Mouse (Mus musculus): ENCODE measurements around the gene B4galt5.

B4galt5 gene

DNA sequence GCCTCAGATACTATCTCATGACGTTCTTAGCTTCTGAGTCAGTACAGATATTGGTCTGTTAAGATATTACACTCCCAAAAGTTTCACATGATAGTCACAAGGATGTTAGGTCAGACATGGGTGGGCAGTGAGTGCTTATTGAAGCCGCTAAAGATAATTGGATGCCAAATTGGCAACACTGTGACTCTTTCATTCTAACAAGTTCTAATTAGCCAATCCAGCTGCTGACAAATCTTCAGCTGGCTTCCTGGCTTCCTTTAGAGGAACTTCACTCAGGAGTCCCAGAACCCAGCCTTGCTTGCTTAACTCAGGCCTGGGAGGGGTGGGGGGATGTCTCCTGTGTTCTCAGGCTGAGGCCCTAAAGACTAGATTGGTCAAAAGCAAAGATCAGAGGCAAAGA lies 9.5 kb upstream of the B4galt5 start:
- no peak for DNase-seq (ENCODE audit: low spot score)

DNA sequence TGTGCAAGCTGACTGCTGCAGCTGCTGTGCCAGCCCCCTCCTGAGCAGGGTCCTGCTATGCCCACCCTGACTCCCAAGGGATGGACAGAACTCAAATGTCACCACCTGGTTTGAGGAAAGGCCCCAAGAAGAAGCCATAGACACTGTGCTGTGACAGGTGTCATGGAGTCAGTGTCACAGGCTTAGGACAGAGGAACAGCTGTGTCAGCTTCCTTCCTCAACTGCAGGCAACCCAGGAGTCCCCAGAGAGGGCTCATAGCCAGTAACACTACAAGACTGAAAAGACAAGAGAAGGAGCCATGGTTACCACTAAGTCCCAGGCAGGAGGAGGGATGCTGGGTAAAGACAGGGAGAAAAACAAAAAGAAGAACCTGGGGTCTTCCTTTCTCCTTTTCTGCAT lies 7.9 kb upstream of the B4galt5 start:
- DNase-seq (ENCODE audit: low spot score) = no peak

DNA sequence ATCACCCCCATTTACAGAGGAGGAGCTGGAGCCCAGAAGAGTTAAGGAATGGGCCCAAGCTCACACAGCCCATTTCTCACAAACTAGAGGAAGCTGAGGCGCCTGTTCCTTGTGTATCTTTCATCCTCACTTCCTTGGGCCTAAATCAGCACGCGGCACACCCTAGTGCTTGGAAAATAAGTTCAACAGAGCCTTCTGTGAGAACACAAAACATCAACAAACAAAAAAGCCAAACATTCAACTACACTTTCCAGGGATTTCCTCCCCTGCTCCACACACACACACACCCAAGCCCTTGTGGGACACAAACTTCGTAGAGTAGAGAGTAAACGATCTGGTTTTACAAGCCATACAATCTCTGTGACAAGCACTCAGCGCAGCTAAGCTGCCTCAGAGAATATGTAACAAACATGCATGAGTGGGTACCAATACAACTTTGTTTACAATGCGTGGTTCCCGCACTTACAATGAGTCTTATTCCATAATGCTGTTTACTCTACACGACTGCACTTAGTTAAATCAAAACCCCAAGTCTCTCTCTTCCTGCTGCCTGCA lies 5.7 kb upstream of the B4galt5 start:
- DNase-seq (ENCODE audit: low spot score) = no peak

DNA sequence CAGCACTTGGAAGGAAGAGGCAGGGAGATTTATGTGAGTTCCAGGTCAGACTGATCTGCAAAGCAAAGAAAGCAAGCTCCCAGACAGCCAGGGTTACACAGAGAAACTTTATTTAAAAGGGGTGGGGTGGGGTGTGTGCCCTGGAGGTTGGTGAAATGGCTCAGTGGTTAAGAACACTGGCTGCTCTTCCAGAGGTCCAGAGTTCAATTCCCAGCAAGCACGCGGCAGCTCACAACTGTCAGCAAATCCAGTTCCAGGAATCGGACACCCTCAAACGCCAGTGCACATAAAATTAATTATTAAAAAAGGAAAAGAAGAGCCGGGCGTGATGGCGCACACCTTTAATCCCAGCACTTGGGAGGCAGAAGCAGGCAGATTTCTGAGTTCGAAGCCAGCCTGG lies 5.1 kb upstream of the B4galt5 start:
- no peak for DNase-seq (ENCODE audit: low spot score)

DNA sequence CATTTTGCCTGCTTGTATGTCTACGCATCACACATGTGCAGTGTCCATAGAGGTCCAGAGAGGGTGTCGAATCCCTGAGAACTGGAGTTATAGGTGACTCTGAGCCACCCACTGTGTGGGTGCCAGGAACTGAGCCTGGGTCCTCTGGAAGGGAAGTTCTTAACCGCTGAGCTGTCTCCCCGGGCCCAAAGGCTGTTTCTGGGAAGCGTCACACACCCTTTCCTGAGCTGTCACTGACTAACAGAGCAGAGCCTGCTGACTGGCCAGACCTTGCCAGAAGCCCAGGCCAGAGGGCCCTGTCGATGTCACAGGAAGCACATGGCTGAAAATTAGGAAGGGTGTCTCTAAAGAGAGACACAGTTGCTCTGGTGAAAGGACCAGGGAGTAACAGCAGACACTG lies 3.5 kb upstream of the B4galt5 start:
- no peak for DNase-seq (ENCODE audit: low spot score)

DNA sequence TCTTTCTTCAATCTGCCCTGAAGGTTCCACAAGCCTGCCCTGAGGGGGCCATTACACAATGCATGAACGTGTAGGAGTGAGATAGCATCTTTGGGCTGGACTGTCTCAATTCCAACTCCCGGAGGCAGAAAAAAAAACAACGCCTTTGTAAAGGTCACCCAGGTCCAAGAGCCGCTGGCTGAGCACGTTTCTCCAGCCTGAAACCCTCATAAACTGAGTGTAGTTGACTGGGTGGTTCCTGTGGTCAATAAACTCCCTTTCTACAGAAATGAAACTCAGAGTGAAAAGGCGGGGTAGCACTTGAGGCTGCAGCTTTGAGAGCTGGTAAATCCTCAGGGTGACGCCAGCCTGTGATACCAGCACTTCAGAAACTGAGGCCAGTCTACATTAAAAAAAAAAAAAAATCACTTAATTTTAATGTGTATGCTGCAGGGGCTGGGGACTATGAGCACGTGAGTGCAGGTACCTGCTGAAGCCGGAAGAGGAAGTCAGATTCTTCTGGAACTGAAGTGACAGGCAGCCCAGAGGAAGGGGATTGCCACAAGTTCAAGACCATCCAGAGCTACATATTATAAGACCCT lies 2.5 kb upstream of the B4galt5 start:
- no peak for DNase-seq (ENCODE audit: low spot score)

DNA sequence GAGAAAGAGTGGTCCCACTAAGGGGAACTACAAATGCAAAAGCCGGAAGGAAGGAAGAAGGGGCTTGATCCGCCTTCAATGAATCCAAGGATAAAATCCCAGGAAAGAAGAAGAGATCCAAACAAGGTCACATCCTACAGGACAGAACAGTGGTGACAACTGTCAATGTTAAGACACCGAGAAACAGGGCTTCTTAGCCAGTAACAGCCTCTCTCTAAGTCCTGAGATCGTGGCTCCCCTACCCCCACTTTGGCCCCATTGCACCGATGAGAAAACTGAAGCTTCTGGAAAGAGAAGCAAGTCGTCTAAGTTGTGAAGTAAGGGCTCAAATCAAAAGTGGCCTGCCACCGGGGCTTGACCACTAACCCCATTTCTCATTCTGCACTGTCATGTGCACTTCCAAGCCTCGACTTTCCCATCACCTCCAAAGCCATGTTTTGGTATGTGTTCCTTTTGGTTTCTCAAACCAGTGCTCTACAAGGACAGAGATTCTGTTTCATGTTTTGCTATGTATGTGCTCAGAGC lies 1.2 kb upstream of the B4galt5 start:
- no peak for DNase-seq (ENCODE audit: low spot score)

DNA sequence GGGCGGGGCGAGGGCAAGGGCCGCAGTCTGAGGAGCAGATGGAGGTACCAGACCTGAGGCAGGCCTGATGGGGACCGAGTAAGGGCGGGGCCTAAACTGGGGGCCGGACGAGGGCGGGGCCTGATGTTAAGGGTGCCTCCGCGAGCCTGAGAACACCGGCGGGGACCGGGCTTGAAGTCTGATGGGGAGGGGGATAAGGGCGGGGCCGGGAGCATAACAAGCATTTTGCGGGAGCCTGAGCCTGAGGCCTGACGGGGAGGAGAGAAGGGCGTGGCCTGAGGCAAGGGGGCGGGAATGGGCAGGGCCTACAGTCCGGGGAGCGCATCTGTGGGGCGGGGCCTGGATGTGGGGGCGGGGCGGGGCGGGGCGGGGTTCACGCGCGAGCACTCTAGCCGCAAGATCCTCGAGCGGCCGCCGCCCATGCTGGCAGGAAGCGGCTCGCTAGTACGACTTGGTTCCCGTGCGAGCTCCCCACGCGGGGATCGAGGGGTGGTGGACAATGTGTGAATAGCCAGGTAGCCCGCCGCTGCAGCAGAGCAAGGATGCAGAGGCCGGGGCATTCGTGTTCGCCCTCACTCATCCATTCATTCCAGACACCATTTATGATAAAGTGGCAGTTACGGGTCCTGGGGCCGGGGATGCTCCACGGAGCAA lies 427 bp upstream of the B4galt5 start:
- DNase-seq (ENCODE audit: low spot score) = peak; percentile 80

DNA sequence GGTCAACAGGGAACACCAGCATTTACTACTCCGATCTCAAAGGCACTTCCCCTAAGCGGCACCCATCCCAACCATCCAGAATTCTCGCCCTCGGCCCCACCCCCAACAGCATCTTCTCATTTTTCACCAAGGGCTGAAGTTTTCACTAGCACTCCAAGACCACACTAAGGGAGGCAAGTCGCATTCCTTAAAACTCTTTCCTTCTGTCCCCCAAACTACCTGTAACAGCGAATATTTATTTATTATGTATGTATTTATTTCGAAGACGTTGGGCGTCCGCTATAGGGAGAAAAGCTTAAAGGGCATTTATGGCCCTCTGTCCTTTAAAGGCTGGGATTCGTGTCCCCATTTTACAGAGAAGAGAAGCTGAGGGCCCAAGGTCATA lies 1.0 kb downstream of the B4galt5 start:
- no peak for DNase-seq (ENCODE audit: low spot score)

DNA sequence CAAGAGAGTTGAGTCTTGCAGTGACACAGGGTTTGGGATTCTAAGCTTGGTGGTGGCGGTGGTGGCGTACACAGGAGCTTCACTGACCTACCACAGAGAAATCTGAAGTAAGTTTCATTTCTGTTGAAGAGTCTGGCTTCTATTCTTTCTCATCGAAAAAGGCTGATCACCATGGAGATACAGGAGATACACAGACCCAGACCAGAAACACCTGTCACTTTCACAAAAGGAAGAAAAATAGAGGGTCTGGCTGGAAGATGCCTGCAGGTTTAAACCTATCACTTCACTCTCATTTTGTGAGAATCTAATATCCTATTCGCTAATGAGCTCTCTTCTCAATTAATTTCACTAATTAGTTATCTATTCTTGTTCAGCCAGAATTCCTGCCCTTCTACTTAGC lies 1.6 kb downstream of the B4galt5 start:
- DNase-seq (ENCODE audit: low spot score) = no peak

DNA sequence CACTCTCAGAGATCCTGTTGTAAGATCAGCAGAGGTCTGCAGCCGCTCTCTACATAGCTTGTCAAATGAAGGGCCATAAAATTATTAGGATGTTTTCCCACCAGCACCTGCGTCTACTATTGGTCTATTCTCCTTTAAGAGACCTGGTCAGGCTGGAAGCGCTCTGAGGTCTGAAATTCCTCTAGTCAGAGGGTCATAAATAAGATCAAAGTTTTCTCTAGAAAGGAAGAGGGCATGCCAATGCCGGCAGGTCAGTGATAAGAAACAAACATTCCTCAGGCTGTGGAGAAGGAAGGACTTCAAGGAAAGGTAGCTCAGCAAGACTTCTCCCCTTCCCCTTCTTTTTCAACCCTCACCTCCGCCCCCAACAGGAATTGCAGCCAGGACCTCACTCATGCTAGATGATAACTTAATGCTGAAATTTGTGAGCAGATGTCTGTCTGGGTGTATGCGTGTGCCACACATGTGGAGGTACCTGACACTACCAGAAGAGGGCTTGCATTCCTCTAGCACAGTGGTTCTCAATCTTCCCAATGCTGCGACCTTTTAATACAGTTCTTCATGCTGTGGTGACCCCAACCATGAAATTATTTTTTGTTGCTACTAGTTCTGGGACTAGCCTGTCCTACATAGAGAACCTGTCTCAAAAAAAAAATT lies 3.3 kb downstream of the B4galt5 start:
- DNase-seq (ENCODE audit: low spot score) = no peak

DNA sequence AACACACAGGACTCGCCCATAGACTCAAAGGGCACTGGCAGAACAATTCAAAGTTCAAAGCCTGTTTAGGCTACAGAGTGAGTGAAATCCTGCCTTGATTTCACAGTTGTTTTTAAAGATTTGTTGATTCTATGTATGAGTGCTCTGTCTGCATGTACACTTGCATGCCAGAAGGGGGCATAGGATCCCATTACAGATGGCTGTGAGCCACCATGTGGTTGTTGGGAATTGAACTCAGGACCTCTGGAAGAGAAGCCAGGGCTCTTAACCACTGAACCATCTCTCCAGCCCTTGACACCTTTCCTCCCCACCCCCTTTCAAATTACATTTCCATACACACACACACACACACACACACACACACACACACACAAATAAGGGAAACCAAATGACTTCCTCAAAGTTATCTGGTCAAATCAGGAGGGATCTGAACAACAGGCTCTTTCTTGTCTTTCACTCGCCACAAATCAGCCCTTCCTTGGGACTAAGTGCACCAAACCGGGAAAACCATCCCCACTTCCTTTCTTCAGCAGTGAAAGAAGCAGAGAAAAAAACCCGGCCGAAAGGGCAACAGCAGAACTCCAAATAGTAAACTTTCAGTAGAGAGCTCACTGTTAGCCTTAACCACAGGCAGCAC lies 4.0 kb downstream of the B4galt5 start:
- no peak for DNase-seq (ENCODE audit: low spot score)

DNA sequence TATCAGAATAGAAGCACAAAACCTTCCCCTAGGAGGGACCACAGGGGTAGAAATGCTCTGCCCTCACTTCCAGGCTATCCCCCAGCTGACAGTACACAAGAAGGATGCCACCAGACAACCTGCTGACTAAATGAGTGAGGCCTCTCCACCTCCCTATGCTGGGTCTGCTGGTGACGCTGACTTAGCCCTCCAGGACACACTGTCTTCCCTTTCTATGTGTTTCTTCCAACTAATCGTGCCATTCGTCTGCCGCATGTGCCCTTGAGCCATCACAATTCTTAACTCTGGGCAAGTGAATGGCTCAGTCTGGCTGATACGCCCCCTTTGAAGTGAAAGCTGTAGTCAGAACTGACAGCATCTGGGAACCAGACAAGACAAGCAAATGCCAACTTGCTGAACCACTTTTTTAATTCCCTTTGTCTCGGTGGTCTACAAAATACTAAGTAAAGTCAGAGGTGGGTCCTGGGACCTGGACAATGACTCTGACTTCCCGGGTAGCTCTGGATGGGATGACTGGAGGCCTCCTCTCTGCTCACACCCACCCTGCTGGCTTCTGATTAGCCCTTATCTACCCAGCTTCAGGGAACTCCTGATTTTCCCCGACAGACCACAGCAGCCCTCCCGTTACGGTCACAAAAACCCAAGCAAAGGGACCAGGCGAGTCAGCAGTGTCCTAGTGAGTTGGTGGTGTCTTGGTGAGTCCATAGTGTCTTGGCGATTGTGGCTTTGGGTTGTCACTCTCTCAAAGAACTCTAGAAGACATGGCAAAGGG lies 5.4 kb downstream of the B4galt5 start:
- DNase-seq (ENCODE audit: low spot score) = no peak

DNA sequence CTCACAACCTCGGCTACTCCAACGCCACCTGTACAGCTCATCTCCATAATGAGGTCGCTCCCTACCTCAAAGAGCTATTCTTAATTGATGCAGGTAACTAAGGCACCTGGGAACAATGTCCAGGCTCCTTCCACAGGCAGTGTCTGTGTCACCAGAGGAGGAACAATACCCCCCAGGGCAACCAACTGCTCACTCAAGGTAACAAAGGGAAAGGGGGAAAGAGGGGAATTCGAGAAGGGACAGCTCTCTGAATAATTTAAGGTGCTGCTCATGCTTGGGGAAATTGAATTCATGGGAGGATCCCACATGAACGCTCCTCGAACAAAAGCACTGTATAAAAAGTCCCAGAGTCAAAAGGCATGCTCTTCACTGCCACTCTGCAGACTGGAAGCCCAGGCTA lies 6.1 kb downstream of the B4galt5 start:
- DNase-seq (ENCODE audit: low spot score) = no peak

DNA sequence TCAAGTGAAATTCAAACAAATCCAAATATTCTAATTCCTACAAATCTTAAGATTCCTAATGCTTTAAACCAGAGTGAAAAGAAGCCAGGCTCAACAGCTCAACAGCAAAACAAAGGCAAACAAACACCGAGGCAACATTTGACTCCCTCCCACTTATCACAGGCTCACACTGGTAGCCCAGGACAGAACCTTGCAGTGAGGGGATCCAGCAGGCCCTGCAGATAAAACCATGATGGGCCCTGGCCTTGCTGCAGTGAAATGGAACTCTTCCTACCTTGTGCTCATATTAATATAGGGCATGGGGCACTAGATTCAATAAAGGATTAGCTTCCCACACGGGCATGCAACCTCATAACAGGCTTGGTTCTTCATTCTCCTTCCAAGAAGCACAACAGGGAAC lies 11.4 kb downstream of the B4galt5 start:
- DNase-seq (ENCODE audit: low spot score) = no peak

DNA sequence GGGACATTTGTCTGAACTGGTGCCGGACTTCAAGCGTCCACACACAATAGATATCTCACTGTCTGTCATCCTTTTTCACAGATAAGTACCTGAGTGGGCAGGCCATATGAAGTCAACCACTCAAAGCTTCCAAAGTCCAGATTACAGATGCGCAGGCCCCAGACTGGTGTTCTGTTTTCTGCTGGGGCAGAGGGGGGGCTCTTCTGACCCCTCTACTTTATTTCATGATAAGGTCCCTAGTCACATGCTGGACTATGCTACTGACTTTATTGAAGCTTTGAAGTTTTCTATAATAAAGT lies 11.8 kb downstream of the B4galt5 start:
- no peak for DNase-seq (ENCODE audit: low spot score)

DNA sequence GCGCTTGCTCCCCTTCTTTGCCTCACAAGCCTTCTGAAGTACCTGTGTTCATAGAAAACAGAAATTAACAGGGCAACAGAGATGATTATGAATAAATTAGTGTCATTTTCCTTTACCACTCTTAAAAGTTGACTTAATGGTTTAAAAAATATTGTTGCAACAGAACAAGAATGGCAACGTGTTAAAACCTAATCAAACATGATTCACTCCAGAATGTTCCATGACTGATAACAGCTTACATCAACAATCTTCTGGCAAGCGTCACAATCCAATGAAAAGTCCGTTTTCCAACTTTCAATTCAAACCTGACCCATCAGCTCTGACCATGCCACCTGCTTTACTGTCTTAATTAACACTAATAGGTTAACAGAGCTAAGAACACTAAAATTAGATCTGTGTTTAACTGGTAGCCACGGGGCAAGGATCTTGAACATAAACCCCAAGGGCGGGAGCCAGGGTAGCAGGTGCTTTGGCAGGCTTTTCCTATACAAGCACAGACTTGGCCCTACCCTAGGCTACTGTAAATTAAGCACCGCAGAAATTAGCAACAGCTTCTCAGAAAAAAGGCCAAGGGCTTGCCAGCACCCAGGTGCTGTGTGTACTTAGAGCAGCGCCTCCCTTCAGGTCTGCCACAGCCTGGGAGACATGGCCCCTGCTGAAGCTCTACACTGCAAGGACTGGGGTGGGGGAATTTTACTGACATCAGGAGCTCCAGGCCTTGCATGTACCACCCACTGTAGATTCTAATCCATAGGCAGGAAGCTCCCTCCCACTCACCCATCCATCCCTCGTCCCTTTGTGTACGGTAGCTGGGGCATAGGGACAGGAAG lies 12.4 kb downstream of the B4galt5 start:
- no peak for DNase-seq (ENCODE audit: low spot score)

DNA sequence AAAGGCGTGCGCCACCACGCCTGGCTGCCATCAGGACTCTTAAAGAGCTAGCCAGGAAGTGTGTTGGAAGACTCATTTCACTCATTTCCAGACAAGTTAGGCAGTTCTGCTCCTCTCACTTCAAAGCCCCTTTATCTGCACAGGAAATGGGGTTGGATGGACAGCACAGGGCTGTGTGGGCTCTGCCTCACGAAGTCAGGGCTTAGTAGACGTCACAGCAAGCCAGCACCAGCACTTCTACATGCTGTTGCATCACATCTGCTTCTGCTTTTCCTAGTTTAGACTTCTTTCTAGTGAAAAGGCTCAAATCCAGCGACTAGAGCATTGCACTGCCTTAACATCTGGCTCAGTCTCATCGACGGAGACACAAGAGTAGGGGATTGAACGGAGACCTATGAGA lies 13.9 kb downstream of the B4galt5 start:
- no peak for DNase-seq (ENCODE audit: low spot score)

DNA sequence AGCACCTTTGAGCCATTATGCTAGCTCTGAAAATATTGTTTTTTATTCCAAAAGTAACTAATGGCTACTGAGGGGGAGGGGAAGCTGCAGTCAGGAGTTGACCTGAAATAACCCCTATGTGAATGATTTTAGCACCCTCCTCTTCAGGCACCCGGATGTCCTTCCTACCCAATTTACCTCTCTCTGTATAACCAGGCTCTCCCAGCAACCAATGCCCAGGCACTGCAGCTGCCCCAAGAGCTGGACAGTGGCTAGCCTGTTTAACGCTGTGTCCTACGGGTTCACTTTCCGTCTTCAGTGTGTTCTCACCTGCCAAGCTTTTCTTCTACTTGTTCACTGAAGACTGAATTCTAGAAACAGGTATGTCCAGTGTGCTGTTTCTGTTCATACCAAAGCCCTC lies 14.7 kb downstream of the B4galt5 start:
- no peak for DNase-seq (ENCODE audit: low spot score)

DNA sequence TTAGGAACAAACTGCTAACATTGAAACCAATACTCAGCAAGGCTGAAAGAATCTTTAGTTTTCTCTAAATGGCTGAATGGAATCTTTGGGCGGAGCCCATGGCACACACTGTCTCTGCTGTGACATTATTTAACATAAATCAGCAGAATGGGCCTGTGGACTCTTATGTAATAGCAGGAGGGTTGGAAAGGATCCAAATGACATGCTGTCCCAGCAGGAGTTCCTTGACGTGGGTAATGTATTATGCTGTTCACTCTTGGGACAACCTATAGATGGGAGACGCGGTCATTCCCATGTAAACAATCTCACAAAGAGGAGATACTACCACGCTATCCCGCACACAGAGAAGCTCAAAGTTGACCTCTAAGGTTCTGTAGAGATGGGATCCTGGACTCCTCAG lies 15.5 kb downstream of the B4galt5 start:
- no peak for DNase-seq (ENCODE audit: low spot score)

DNA sequence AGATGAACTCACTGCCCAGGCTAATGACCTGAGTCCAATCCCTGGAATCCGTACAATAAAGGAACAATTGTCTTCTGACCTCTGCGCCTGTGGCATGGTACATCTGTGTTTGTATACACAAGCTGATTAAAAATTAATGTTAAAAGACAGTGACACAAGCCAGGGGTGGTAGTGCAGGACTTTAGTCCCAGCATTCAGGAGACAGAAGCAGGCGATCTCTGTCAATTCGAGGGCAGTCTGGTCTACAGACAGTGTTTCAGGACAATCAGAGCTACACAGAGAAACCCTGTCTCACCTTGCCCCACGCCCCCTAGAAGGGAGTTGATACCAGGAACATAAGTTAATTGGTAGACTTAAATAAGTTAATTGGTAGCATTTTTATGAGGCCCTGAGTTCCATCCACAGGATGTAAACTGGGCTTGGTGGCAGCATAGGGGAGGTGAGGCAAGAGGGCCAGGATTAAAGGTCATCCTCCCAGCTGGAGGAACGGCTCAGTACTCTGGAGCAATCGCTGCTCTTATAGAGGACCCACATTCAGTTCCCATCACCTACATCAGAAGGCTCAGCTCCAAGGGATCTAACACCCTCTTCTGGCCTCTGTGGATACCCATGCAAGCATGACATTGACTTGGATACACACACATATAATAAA lies 16.5 kb downstream of the B4galt5 start:
- DNase-seq (ENCODE audit: low spot score) = no peak

Measured in spleen, adult 12 weeks (tissue).